Mouse (Mus musculus) adrenal gland, postnatal 10 days (tissue): ENCODE results near the gene Sspo. TPM values are rescaled to one million over a fixed set of nuclear protein-coding genes. Genes with fewer than 3 reads are reported as not detected.

Source experiments
- DNase-seq: peaks from one replicate; pipeline ENCODE4 v3.0.0; 2021; ENCODE audit warnings: mixed read lengths
- total RNA-seq, 2 experiments: library from RNA; stranded (reverse); gene quantifications; 2 replicates each; pipeline ENCODE4 v1.2.3; 2021

Gene Sspo
- total RNA-seq, 2 experiments from 2014 or later = 1.5 to 2.9 TPM

- DNase-seq = peak; percentile 37
These were observed 12.2 kb upstream of the Sspo start for GRCm38 (mm10) chr6:48435706-48436349.

- DNase-seq = no peak
These were observed 10.2 kb upstream of the Sspo start for GRCm38 (mm10) chr6:48437679-48438376.

- no peak for DNase-seq
These were observed 9.4 kb upstream of the Sspo start for GRCm38 (mm10) chr6:48438475-48439125.

GRCm38 (mm10) chr6:48439654-48440053 is 8.4 kb upstream of the Sspo start:
- DNase-seq = peak; percentile 57

GRCm38 (mm10) chr6:48440306-48441014 is 7.6 kb upstream of the Sspo start:
- DNase-seq = no peak

- peak; percentile 99 for DNase-seq
These were observed 4.3 kb upstream of the Sspo start for GRCm38 (mm10) chr6:48443592-48444309.

GRCm38 (mm10) chr6:48444310-48445180 is 3.5 kb upstream of the Sspo start:
- DNase-seq = peak; percentile 92

GRCm38 (mm10) chr6:48445181-48446101 is 2.6 kb upstream of the Sspo start, which contains the start of gene Zfp467:
Zfp467 (minus strand) TSS chr6:48445825.
- peak; percentile 76 for DNase-seq

- peak; percentile 53 for DNase-seq
These were observed 1.8 kb upstream of the Sspo start for GRCm38 (mm10) chr6:48446256-48446655.

- no peak for DNase-seq
These were observed 1.1 kb upstream of the Sspo start for GRCm38 (mm10) chr6:48446896-48447295.

- DNase-seq = no peak
These were observed 498 bp downstream of the Sspo start for GRCm38 (mm10) chr6:48448527-48448926.

GRCm38 (mm10) chr6:48452151-48452550 is 4.1 kb downstream of the Sspo start:
- DNase-seq = no peak

- DNase-seq = peak; percentile 27
These were observed 4.7 kb downstream of the Sspo start for GRCm38 (mm10) chr6:48452771-48453170.

- no peak for DNase-seq
These were observed 17.1 kb downstream of the Sspo start for GRCm38 (mm10) chr6:48464966-48465679.

GRCm38 (mm10) chr6:48466715-48467114 is 18.7 kb downstream of the Sspo start:
- no peak for DNase-seq

GRCm38 (mm10) chr6:48467490-48467889 is 19.5 kb downstream of the Sspo start:
- DNase-seq = no peak

- DNase-seq = no peak
These were observed 22.7 kb downstream of the Sspo start for GRCm38 (mm10) chr6:48470739-48471138.

- no peak for DNase-seq
These were observed 30.4 kb downstream of the Sspo start for GRCm38 (mm10) chr6:48478446-48478845.

GRCm38 (mm10) chr6:48482501-48482900 is 34.5 kb downstream of the Sspo start:
- no peak for DNase-seq
